Mouse (Mus musculus) lung, postnatal 0 days (tissue): ENCODE results near the gene Pgd.

ENCODE experiments used
- CTCF ChIP-seq: IDR thresholded peaks from 2 replicates; pipeline ENCODE4 v1.5.1; 2016; ENCODE audit warnings: antibody characterized with exemption, mild to moderate bottlenecking
- EP300 ChIP-seq: IDR thresholded peaks from 2 replicates; pipeline ENCODE4 v1.6.1; 2016; ENCODE audit warnings: antibody characterized with exemption, mild to moderate bottlenecking, control low read depth

GRCm38 (mm10) chr4:149138515-149138914 is 28.1 kb downstream of the Pgd start:
- TF ChIP-seq EP300 (no peak), CTCF (no peak)
